Mouse (Mus musculus): ENCODE measurements around the gene Ttyh3. TPM values are rescaled to one million over a fixed set of nuclear protein-coding genes. Genes with fewer than 3 reads are reported as not detected.

Gene Ttyh3
- total and polyA plus RNA-seq, 2 experiments from 2014 or later: 60.3 to 260 TPM

GRCm38 (mm10) chr5:140647031-140647760, 1.6 kb downstream of the Ttyh3 start:
- DNase-seq (ENCODE audit: low spot score) (no peak), ATAC-seq (no peak)
- Histone ChIP-seq H3K27me3 (ENCODE audit: insufficient read depth, low read length) (no peaks in the 10 kb centered on the region), H3K9me3 (ENCODE audit: low read length) (no peaks in the 10 kb centered on the region), H3K9ac (replicated peaks; ENCODE audit: low read length) (peak overlapping the region; percentile 100), H3K4me1 (ENCODE audit: insufficient read depth, low read length) (peaks cover 36% of the 10 kb centered on the region), H3K4me2 (ENCODE audit: low read depth, low read length) (peak overlapping the region; percentile 73), H3K27ac (peak overlapping the region; percentile 97; the same call in 1 of the 2 replicates), H3K36me3 (ENCODE audit: insufficient read depth, low read length) (no peaks in the 10 kb centered on the region), H3K4me3 (ENCODE audit: low read length) (peak overlapping the region; percentile 98)
- WGBS: 18% methylated on average over 13 of the region's 13 CpGs
- no peak for TF ChIP-seq CTCF (IDR thresholded peaks at IDR 0.05; ENCODE audit: low read depth)

- Histone ChIP-seq H3K9ac (replicated peaks; ENCODE audit: low read length) (peak overlapping the region; percentile 100; the same call in 1 of the 2 replicates), H3K4me2 (ENCODE audit: low read depth, low read length) (peak overlapping the region; percentile 73), H3K4me1 (ENCODE audit: insufficient read depth, low read length) (peaks cover 42% of the 10 kb centered on the region), H3K27ac (peak overlapping the region; percentile 97; the same call in 1 of the 2 replicates), H3K4me3 (ENCODE audit: low read length) (peak overlapping the region; percentile 98), H3K9me3 (ENCODE audit: low read length) (no peaks in the 10 kb centered on the region), H3K36me3 (ENCODE audit: insufficient read depth, low read length) (no peaks in the 10 kb centered on the region), H3K27me3 (ENCODE audit: insufficient read depth, low read length) (no peaks in the 10 kb centered on the region)
- 56% methylated on average over 6 of the region's 6 CpGs for WGBS
- no peak for DNase-seq (ENCODE audit: low spot score)
- ATAC-seq: no peak
- TF ChIP-seq CTCF (IDR thresholded peaks at IDR 0.05; ENCODE audit: low read depth): no peak
These were observed 2.7 kb downstream of the Ttyh3 start for GRCm38 (mm10) chr5:140646171-140646570.

- 67% methylated on average over 4 of the region's 4 CpGs for WGBS
- no peak for TF ChIP-seq CTCF (IDR thresholded peaks at IDR 0.05; ENCODE audit: low read depth)
- Histone ChIP-seq H3K27me3 (ENCODE audit: insufficient read depth, low read length) (no peaks in the 10 kb centered on the region), H3K36me3 (ENCODE audit: insufficient read depth, low read length) (no peaks in the 10 kb centered on the region), H3K9ac (replicated peaks; ENCODE audit: low read length) (peak overlapping the region; percentile 34; the same call in 1 of the 2 replicates), H3K27ac (peak overlapping the region; percentile 48; the same call in 1 of the 2 replicates), H3K4me1 (ENCODE audit: insufficient read depth, low read length) (peaks cover 48% of the 10 kb centered on the region), H3K9me3 (ENCODE audit: low read length) (no peaks in the 10 kb centered on the region), H3K4me3 (ENCODE audit: low read length) (peak overlapping the region; percentile 98), H3K4me2 (ENCODE audit: low read depth, low read length) (peak overlapping the region; percentile 73)
- ATAC-seq: no peak
- DNase-seq (ENCODE audit: low spot score): no peak
These were observed 3.4 kb downstream of the Ttyh3 start for GRCm38 (mm10) chr5:140645454-140645853.

GRCm38 (mm10) chr5:140644702-140645201, 4.1 kb downstream of the Ttyh3 start:
- H3K9ac ChIP-seq (replicated peaks; ENCODE audit: low read length): peak overlapping the region; percentile 34
- peak overlapping the region; percentile 73 for H3K4me2 ChIP-seq (ENCODE audit: low read depth, low read length)
- H3K27ac ChIP-seq: peak overlapping the region; percentile 48; the same call in 1 of the 2 replicates
- peak overlapping the region; percentile 6; the same call in 1 of the 2 replicates for H3K4me3 ChIP-seq (ENCODE audit: low read length)
- H3K9me3 ChIP-seq (ENCODE audit: low read length): no peaks in the 10 kb centered on the region
- H3K27me3 ChIP-seq (ENCODE audit: insufficient read depth, low read length): no peaks in the 10 kb centered on the region
- 50% methylated on average over 15 of the region's 15 CpGs for WGBS
- ATAC-seq (no peak), DNase-seq (ENCODE audit: low spot score) (no peak)
- peaks cover 44% of the 10 kb centered on the region for H3K4me1 ChIP-seq (ENCODE audit: insufficient read depth, low read length)
- no peak for TF ChIP-seq CTCF (IDR thresholded peaks at IDR 0.05; ENCODE audit: low read depth)
- H3K36me3 ChIP-seq (ENCODE audit: insufficient read depth, low read length): no peaks in the 10 kb centered on the region

GRCm38 (mm10) chr5:140644263-140644662, 4.6 kb downstream of the Ttyh3 start:
- no peak overlapping the region for H3K9ac ChIP-seq (replicated peaks; ENCODE audit: low read length)
- no peak for ATAC-seq
- no peaks in the 10 kb centered on the region for H3K27me3 ChIP-seq (ENCODE audit: insufficient read depth, low read length)
- H3K4me1 ChIP-seq (ENCODE audit: insufficient read depth, low read length): peaks cover 40% of the 10 kb centered on the region
- DNase-seq (ENCODE audit: low spot score): no peak
- no peaks in the 10 kb centered on the region for H3K9me3 ChIP-seq (ENCODE audit: low read length)
- peak overlapping the region; percentile 73; the same call in 1 of the 2 replicates for H3K4me2 ChIP-seq (ENCODE audit: low read depth, low read length)
- no peaks in the 10 kb centered on the region for H3K36me3 ChIP-seq (ENCODE audit: insufficient read depth, low read length)
- peak overlapping the region; percentile 48; the same call in 1 of the 2 replicates for H3K27ac ChIP-seq
- peak; percentile 33 for TF ChIP-seq CTCF (IDR thresholded peaks at IDR 0.05; ENCODE audit: low read depth)
- H3K4me3 ChIP-seq (ENCODE audit: low read length): no peak overlapping the region
- WGBS: 89% methylated on average over 6 of the region's 6 CpGs

GRCm38 (mm10) chr5:140642076-140642475, 6.8 kb downstream of the Ttyh3 start:
- Histone ChIP-seq H3K9me3 (ENCODE audit: low read length) (no peaks in the 10 kb centered on the region), H3K4me1 (ENCODE audit: insufficient read depth, low read length) (peaks cover 45% of the 10 kb centered on the region), H3K36me3 (ENCODE audit: insufficient read depth, low read length) (no peaks in the 10 kb centered on the region; the same call in 1 of the 2 replicates), H3K4me3 (ENCODE audit: low read length) (no peak overlapping the region), H3K9ac (replicated peaks; ENCODE audit: low read length) (no peak overlapping the region), H3K27ac (peak overlapping the region; percentile 51; the same call in 1 of the 2 replicates), H3K4me2 (ENCODE audit: low read depth, low read length) (no peak overlapping the region), H3K27me3 (ENCODE audit: insufficient read depth, low read length) (no peaks in the 10 kb centered on the region)
- 54% methylated on average over 3 of the region's 3 CpGs for WGBS
- TF ChIP-seq CTCF (IDR thresholded peaks at IDR 0.05; ENCODE audit: low read depth): no peak
- DNase-seq (ENCODE audit: low spot score) (no peak), ATAC-seq (no peak)
